In the genomic region with DNA sequence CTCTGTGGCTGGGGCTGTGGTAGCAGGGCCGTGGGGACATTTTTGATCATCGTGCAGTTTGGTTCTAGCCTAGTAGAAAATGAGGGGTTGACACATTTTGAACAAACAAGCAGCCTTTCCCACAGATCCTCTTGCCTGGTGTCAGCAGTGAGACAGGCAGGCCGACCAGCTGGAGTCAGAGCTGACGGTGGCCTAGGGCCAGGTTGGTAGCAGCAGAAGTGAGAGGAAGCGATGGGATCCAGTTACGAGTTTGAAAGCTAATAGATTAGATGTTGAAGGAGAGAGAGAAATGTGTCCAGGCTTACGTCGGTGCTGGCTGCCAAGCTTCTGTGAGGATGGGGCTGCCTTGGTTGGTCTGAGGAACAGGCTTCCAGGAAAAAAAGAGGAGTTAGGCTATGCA, we compare ENCODE assay signal across 12 mouse cellular contexts.
DNase-seq lines count a peak whose midpoint lies in the region; ATAC-seq lines count a peak whose summit lies in the region.
"Had no signal": no experiment of that assay in that cellular context is flagged by ENCODE, and none has a peak within 500 bp of the region (broad histone marks: within the 10 kb centered on the region; RNA-seq: fewer than 3 reads in every experiment).

No protein-coding gene starts in this region.

- WGBS in embryonic facial prominence, embryonic 14.5 days = 19% methylated on average over 8 of the region's 8 CpGs
- 42% methylated on average over 8 of the region's 8 CpGs for WGBS in embryonic facial prominence, embryonic 10.5 days
- 54% methylated on average over 8 of the region's 8 CpGs for WGBS in midbrain, embryonic 10.5 days
- WGBS in midbrain, embryonic 16.5 days = 59% methylated on average over 8 of the region's 8 CpGs

- H3K9me3 ChIP-seq in embryonic facial prominence, embryonic 14.5 days (ENCODE audit: control insufficient read depth, low read length) = no peaks in the 10 kb centered on the region
- no peaks in the 10 kb centered on the region for H3K9me3 ChIP-seq in embryonic facial prominence, embryonic 10.5 days
- no peaks in the 10 kb centered on the region for H3K9me3 ChIP-seq in midbrain, embryonic 10.5 days (replicated peaks)
- H3K9me3 ChIP-seq in midbrain, embryonic 16.5 days (replicated peaks; ENCODE audit: control insufficient read depth, low read length, poor library complexity, severe bottlenecking) = no peaks in the 10 kb centered on the region
- H3K9me3 ChIP-seq: heart, embryonic 12.5 days; megakaryocyte, embryonic 14.5 days had no signal

- DNase-seq in embryonic facial prominence, embryonic 14.5 days (ENCODE audit: low spot score) = peak; percentile 23
- no peak for DNase-seq in embryonic facial prominence, embryonic 10.5 days (ENCODE audit: low spot score)
- no peak for DNase-seq in midbrain, embryonic 10.5 days (ENCODE audit: low spot score)
- DNase-seq in cerebellum, postnatal 25 days = peak; percentile 44 to 69
- peak; percentile 36 to 47 for DNase-seq in layer of hippocampus, postnatal 25 days (ENCODE audit: extremely low spot score in 1 of 2, low spot score in 1 of 2)
- DNase-seq in adrenal gland, postnatal 14 days = no peak
- DNase-seq in heart, adult 8-10 months (ENCODE audit: low spot score) = no peak

- no peaks in the 10 kb centered on the region for H3K36me3 ChIP-seq in embryonic facial prominence, embryonic 14.5 days (ENCODE audit: control insufficient read depth, insufficient read depth, low read length)
- H3K36me3 ChIP-seq in embryonic facial prominence, embryonic 10.5 days (replicated peaks) = no peaks in the 10 kb centered on the region
- no peaks in the 10 kb centered on the region for H3K36me3 ChIP-seq in midbrain, embryonic 10.5 days
- no peaks in the 10 kb centered on the region for H3K36me3 ChIP-seq in midbrain, embryonic 16.5 days (ENCODE audit: control insufficient read depth, insufficient read depth, low read length)
- H3K36me3 ChIP-seq: G1E; heart, embryonic 12.5 days had no signal

- no peak overlapping the region for H3K4me2 ChIP-seq in embryonic facial prominence, embryonic 14.5 days (ENCODE audit: low read depth, low read length)
- no peak overlapping the region for H3K4me2 ChIP-seq in midbrain, embryonic 16.5 days (ENCODE audit: low read length)
- H3K4me2 ChIP-seq: heart, embryonic 12.5 days had no signal

- H3K9ac ChIP-seq in embryonic facial prominence, embryonic 14.5 days (ENCODE audit: low read depth, low read length) = no peak overlapping the region; the same call in 1 of the 2 replicates
- no peak overlapping the region for H3K9ac ChIP-seq in midbrain, embryonic 16.5 days (ENCODE audit: low read depth, low read length)
- H3K9ac ChIP-seq: heart, embryonic 12.5 days; liver, embryonic 14.5 days had no signal

- H3K4me3 ChIP-seq in embryonic facial prominence, embryonic 14.5 days (ENCODE audit: low read depth, low read length) = no peak overlapping the region
- H3K4me3 ChIP-seq in embryonic facial prominence, embryonic 10.5 days = no peak overlapping the region
- H3K4me3 ChIP-seq in midbrain, embryonic 10.5 days = no peak overlapping the region
- H3K4me3 ChIP-seq in midbrain, embryonic 16.5 days (ENCODE audit: low read depth, low read length) = no peak overlapping the region
- H3K4me3 ChIP-seq: heart, embryonic 12.5 days; megakaryocyte, embryonic 14.5 days had no signal

- peak; percentile 37; the same call in 1 of the 2 replicates for ATAC-seq in embryonic facial prominence, embryonic 14.5 days (ENCODE audit: low read depth)
- ATAC-seq in midbrain, embryonic 16.5 days = no peak

- no peak overlapping the region for H3K27ac ChIP-seq in embryonic facial prominence, embryonic 14.5 days (replicated peaks; ENCODE audit: low read depth, low read length)
- H3K27ac ChIP-seq in embryonic facial prominence, embryonic 10.5 days (replicated peaks) = no peak overlapping the region
- 0 out of 2 replicates have a peak overlapping the region, but pooled peaks have one; percentile 9 for H3K27ac ChIP-seq in midbrain, embryonic 10.5 days (replicated peaks)
- no peak overlapping the region for H3K27ac ChIP-seq in midbrain, embryonic 16.5 days (ENCODE audit: low read length)
- H3K27ac ChIP-seq: liver, embryonic 14.5 days had no signal

- H3K4me1 ChIP-seq in embryonic facial prominence, embryonic 14.5 days (ENCODE audit: control insufficient read depth, insufficient read depth, low read length) = no peaks in the 10 kb centered on the region
- peaks cover 15% of the 10 kb centered on the region for H3K4me1 ChIP-seq in embryonic facial prominence, embryonic 10.5 days
- peaks cover 5% of the 10 kb centered on the region; the same call in 1 of the 2 replicates for H3K4me1 ChIP-seq in midbrain, embryonic 10.5 days
- no peaks in the 10 kb centered on the region; the same call in 1 of the 2 replicates for H3K4me1 ChIP-seq in midbrain, embryonic 16.5 days (ENCODE audit: control insufficient read depth, insufficient read depth, low read length)
- H3K4me1 ChIP-seq: heart, embryonic 12.5 days; megakaryocyte, embryonic 14.5 days had no signal

- no peaks in the 10 kb centered on the region for H3K27me3 ChIP-seq in embryonic facial prominence, embryonic 14.5 days (replicated peaks; ENCODE audit: control insufficient read depth, insufficient read depth, low read length)
- H3K27me3 ChIP-seq in embryonic facial prominence, embryonic 10.5 days (replicated peaks; ENCODE audit: low read depth, poor library complexity, severe bottlenecking) = peaks cover 7% of the 10 kb centered on the region
- H3K27me3 ChIP-seq in midbrain, embryonic 10.5 days (ENCODE audit: low read depth, poor library complexity, severe bottlenecking) = peaks cover 23% of the 10 kb centered on the region; the same call in 1 of the 2 replicates
- H3K27me3 ChIP-seq in midbrain, embryonic 16.5 days (ENCODE audit: control insufficient read depth, insufficient read depth, low read depth, low read length) = no peaks in the 10 kb centered on the region
- H3K27me3 ChIP-seq: heart, embryonic 12.5 days had no signal

Comparison
In these comparisons a context has a peak if more than half of its experiments do, and no peak if none do; other contexts are left out.
1. DNase-seq: peak in embryonic facial prominence, embryonic 14.5 days (single experiment), cerebellum, postnatal 25 days (2 of 2) and layer of hippocampus, postnatal 25 days (2 of 2); none in embryonic facial prominence, embryonic 10.5 days (single experiment), midbrain, embryonic 10.5 days (single experiment), adrenal gland, postnatal 14 days (single experiment) and heart, adult 8-10 months (single experiment).